Mouse (Mus musculus) liver, adult 2 months (tissue): ENCODE measurements around the gene Map1s.

Source experiments
- CTCF ChIP-seq: fragments of 200-500 bp; IDR thresholded peaks from 2 replicates; pipeline ENCODE4 v1.5.1; 2011; ENCODE audit warnings: low read depth, low read length, control low read depth
- POLR2A ChIP-seq: fragments of 200-500 bp; IDR thresholded peaks from 2 replicates; pipeline ENCODE4 v1.6.1; 2011; ENCODE audit warnings: low read length, control low read depth; ENCODE audit not compliant: insufficient read depth; ENCODE audit errors: extremely low read depth

DNA sequence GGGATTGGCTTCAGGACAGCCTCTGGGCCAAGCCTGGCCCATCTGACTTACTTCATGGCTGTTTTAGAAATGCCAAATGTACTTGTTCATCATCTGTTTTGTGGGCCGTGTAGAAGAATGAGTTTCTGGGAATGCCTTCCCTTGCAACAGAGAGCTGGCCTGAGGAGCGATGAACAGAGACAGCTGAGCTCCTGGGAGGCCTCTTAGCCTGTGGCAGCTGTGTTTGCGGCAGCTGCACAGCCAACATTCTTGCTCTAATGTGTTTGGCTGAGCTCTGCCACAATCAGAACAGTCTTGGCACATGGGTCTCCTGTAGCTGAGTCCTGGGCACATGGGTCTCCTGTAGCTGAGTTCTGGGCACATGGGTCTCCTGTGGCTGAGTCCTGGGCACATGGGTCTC, 22.4 kb downstream of the Map1s start:
- TF ChIP-seq CTCF (no peak), POLR2A (no peak)
